Comparison of ENCODE assay signal across 20 mouse cellular contexts in the genomic region with DNA sequence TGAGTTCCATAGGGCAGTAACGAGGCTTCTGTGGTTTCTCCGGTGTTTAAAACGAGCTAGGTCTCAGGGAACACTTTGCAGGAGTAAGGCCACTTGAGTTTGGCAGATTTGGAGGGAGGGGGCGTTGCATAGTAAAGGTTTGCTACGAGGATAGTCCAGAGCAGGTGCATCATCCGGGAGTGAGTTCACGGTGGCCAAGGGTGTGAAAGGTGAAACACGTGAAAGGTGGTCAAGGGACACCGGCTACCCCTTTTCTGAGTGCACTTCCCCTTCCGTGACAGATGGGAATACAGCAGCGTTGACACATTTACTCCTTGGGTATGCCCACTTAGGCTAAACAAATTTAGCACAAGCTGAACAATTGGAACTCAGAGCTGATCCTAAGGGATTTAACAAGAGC.
"Had no signal": no experiment of that assay in that cellular context is flagged by ENCODE, and none has a peak within 500 bp of the region (broad histone marks: within the 10 kb centered on the region; RNA-seq: fewer than 3 reads in every experiment).

No protein-coding gene starts in this region.

- H3K4me1 ChIP-seq: midbrain, embryonic 15.5 days had no signal

- H3K36me3 ChIP-seq: limb, embryonic 12.5 days; limb, embryonic 15.5 days; midbrain, embryonic 12.5 days; midbrain, embryonic 15.5 days; neural tube, embryonic 12.5 days; neural tube, embryonic 15.5 days had no signal

- H3K9ac ChIP-seq: limb, embryonic 12.5 days; limb, embryonic 15.5 days; liver, embryonic 14.5 days; liver, postnatal 0 days; lung, embryonic 14.5 days; midbrain, embryonic 12.5 days; midbrain, embryonic 15.5 days; neural tube, embryonic 12.5 days; neural tube, embryonic 15.5 days had no signal

- H3K27ac ChIP-seq: kidney, postnatal 0 days; limb, embryonic 12.5 days; limb, embryonic 15.5 days; liver, embryonic 14.5 days; macrophage; midbrain, embryonic 12.5 days; midbrain, embryonic 15.5 days; neural tube, embryonic 12.5 days; neural tube, embryonic 15.5 days; stomach, postnatal 0 days had no signal

- DNase-seq: kidney, postnatal 4 days; liver, postnatal 0 days; lung, embryonic 14.5 days; right cerebral cortex, adult 18-20 months; right cerebral cortex, postnatal 14 days; right cerebral cortex, postnatal 4 days; thymus, adult 18-20 months; thymus, postnatal 36 days had no signal

- H3K4me2 ChIP-seq: limb, embryonic 12.5 days; limb, embryonic 15.5 days; liver, embryonic 11.5 days; lung, embryonic 14.5 days; midbrain, embryonic 12.5 days; midbrain, embryonic 15.5 days; neural tube, embryonic 12.5 days; neural tube, embryonic 15.5 days had no signal

- H3K9me3 ChIP-seq: limb, embryonic 12.5 days; limb, embryonic 15.5 days; midbrain, embryonic 12.5 days; midbrain, embryonic 15.5 days; neural tube, embryonic 12.5 days; neural tube, embryonic 15.5 days had no signal

- ATAC-seq: liver, postnatal 0 days; lung, postnatal 0 days; midbrain, embryonic 15.5 days had no signal

- H3K4me3 ChIP-seq: limb, embryonic 12.5 days; limb, embryonic 15.5 days; midbrain, embryonic 12.5 days; midbrain, embryonic 15.5 days; neural tube, embryonic 12.5 days; neural tube, embryonic 15.5 days had no signal

- H3K27me3 ChIP-seq: midbrain, embryonic 12.5 days; midbrain, embryonic 15.5 days; neural tube, embryonic 12.5 days; neural tube, embryonic 15.5 days had no signal
